Mouse (Mus musculus) regulatory T cell (primary cell): ENCODE measurements around the gene Mfsd10.

ENCODE experiments used
- in situ Hi-C: fragments of 300-600 bp; cut with MboI, MseI; formaldehyde crosslinking; loops from one replicate; pipeline ENCODE4 v1.15.1; 2025; ENCODE audit warnings: high pct_unique_total_duplicates

Mfsd10 gene

GRCm38 (mm10) chr5:34636481-34637287 is at the start of gene Mfsd10:
Gene Mfsd10, minus strand, starts transcription at chr5:34637212.
- in situ Hi-C loops, result no loop called here

GRCm38 (mm10) chr5:34670280-34670679 is 33.3 kb upstream of the Mfsd10 start:
- in situ Hi-C loops, result no loop called here

GRCm38 (mm10) chr5:34669493-34669892 is 32.5 kb upstream of the Mfsd10 start:
- in situ Hi-C loops, result no loop called here

GRCm38 (mm10) chr5:34663231-34663630 is 26.2 kb upstream of the Mfsd10 start:
- in situ Hi-C loops, result no loop called here

GRCm38 (mm10) chr5:34661909-34662308 is 24.9 kb upstream of the Mfsd10 start:
- in situ Hi-C loops, result no loop called here

GRCm38 (mm10) chr5:34660591-34661130 is 23.6 kb upstream of the Mfsd10 start:
- in situ Hi-C loops, result no loop called here

GRCm38 (mm10) chr5:34659686-34660590 is 22.9 kb upstream of the Mfsd10 start, which contains the start of the genes Nop14 and Grk4:
Gene Nop14, minus strand, starts transcription at chr5:34660148.
Gene Grk4, plus strand, starts transcription at chr5:34660379.
- in situ Hi-C loops, result loop anchor here (5.0 kb wide), 1 partner anchor 138 kb away; no protein-coding TSS in a partner anchor

GRCm38 (mm10) chr5:34657556-34657955 is 20.5 kb upstream of the Mfsd10 start:
- in situ Hi-C loops, result loop anchor here (5.0 kb wide), 1 partner anchor 135 kb away; no protein-coding TSS in a partner anchor

- in situ Hi-C loops, result loop anchor here (5.0 kb wide), 1 partner anchor 133 kb away; no protein-coding TSS in a partner anchor
Measured at GRCm38 (mm10) chr5:34654881-34655280, 17.9 kb upstream of the Mfsd10 start.

- in situ Hi-C loops, result no loop called here
Measured at GRCm38 (mm10) chr5:34652961-34653360, 15.9 kb upstream of the Mfsd10 start.

- in situ Hi-C loops, result loop anchor here (5.0 kb wide), 2 partner anchors 100 to 300 kb away; no protein-coding TSS in a partner anchor
Measured at GRCm38 (mm10) chr5:34647581-34647980, 10.6 kb upstream of the Mfsd10 start.

GRCm38 (mm10) chr5:34642932-34643331 is 5.9 kb upstream of the Mfsd10 start:
- in situ Hi-C loops, result no loop called here

GRCm38 (mm10) chr5:34641991-34642390 is 5.0 kb upstream of the Mfsd10 start:
- in situ Hi-C loops, result no loop called here

GRCm38 (mm10) chr5:34637591-34638156 is 662 bp upstream of the Mfsd10 start:
- in situ Hi-C loops, result no loop called here

GRCm38 (mm10) chr5:34635665-34636192 is 1.3 kb downstream of the Mfsd10 start:
- in situ Hi-C loops, result no loop called here

- in situ Hi-C loops, result no loop called here
Measured at GRCm38 (mm10) chr5:34634746-34635400, 2.1 kb downstream of the Mfsd10 start.

GRCm38 (mm10) chr5:34633641-34634040 is 3.4 kb downstream of the Mfsd10 start:
- in situ Hi-C loops, result no loop called here

GRCm38 (mm10) chr5:34632996-34633395 is 4.0 kb downstream of the Mfsd10 start:
- in situ Hi-C loops, result no loop called here

GRCm38 (mm10) chr5:34609966-34610365 is 27.0 kb downstream of the Mfsd10 start:
- in situ Hi-C loops, result no loop called here

- in situ Hi-C loops, result no loop called here
Measured at GRCm38 (mm10) chr5:34608226-34608625, 28.8 kb downstream of the Mfsd10 start.
